ENCODE assay signal across 16 mouse cellular contexts in genomic region chr13:84063406-84063805, GRCm38 (mm10).
DNase-seq lines count a peak whose midpoint lies in the region; ATAC-seq and TF ChIP-seq lines count a peak whose summit lies in the region.
"Had no signal": no experiment of that assay in that cellular context is flagged by ENCODE, and none has a peak within 500 bp of the region (broad histone marks: within the 10 kb centered on the region; RNA-seq: fewer than 3 reads in every experiment).

No protein-coding gene starts in this region.

- TF ChIP-seq POLR2A in cerebellum, adult 2 months (IDR thresholded peaks at IDR 0.05; ENCODE audit: borderline replicate concordance, insufficient read depth, low read length) = no peak

- no peak overlapping the region for H3K4me3 ChIP-seq in cerebellum, adult 2 months (replicated peaks; ENCODE audit: insufficient read depth, low read depth, low read length)
- H3K4me3 ChIP-seq in hindbrain, embryonic 12.5 days = 0 out of 2 replicates have a peak overlapping the region, but pooled peaks have one; percentile 15
- H3K4me3 ChIP-seq in midbrain, embryonic 16.5 days (ENCODE audit: low read depth, low read length) = peak overlapping the region; percentile 26
- H3K4me3 ChIP-seq in kidney, embryonic 14.5 days (ENCODE audit: low read length) = no peak overlapping the region
- H3K4me3 ChIP-seq: lung, embryonic 15.5 days had no signal

- H3K4me2 ChIP-seq in hindbrain, embryonic 12.5 days (replicated peaks) = peak overlapping the region; percentile 35
- H3K4me2 ChIP-seq in midbrain, embryonic 16.5 days (ENCODE audit: low read length) = peak overlapping the region; percentile 43
- H3K4me2 ChIP-seq in kidney, embryonic 14.5 days (replicated peaks; ENCODE audit: low read depth, low read length) = no peak overlapping the region
- H3K4me2 ChIP-seq: liver, embryonic 11.5 days; lung, embryonic 15.5 days had no signal

- H3K36me3 ChIP-seq in hindbrain, embryonic 12.5 days = no peaks in the 10 kb centered on the region
- H3K36me3 ChIP-seq in midbrain, embryonic 16.5 days (ENCODE audit: control insufficient read depth, insufficient read depth, low read length) = no peaks in the 10 kb centered on the region
- no peaks in the 10 kb centered on the region for H3K36me3 ChIP-seq in kidney, embryonic 14.5 days (ENCODE audit: control insufficient read depth, insufficient read depth, low read length)
- H3K36me3 ChIP-seq: lung, embryonic 15.5 days had no signal

- no peak for ATAC-seq in hindbrain, embryonic 12.5 days (ENCODE audit: low FRiP score)
- no peak for ATAC-seq in midbrain, embryonic 16.5 days
- ATAC-seq in kidney, embryonic 14.5 days (ENCODE audit: low FRiP score, low TSS enrichment) = no peak

- no peaks in the 10 kb centered on the region for H3K27me3 ChIP-seq in cerebellum, adult 2 months (ENCODE audit: control insufficient read depth, insufficient read depth, low read length)
- no peaks in the 10 kb centered on the region for H3K27me3 ChIP-seq in hindbrain, embryonic 12.5 days
- H3K27me3 ChIP-seq in midbrain, embryonic 16.5 days (ENCODE audit: control insufficient read depth, insufficient read depth, low read depth, low read length) = no peaks in the 10 kb centered on the region
- H3K27me3 ChIP-seq in kidney, embryonic 14.5 days (ENCODE audit: control insufficient read depth, insufficient read depth, low read length) = no peaks in the 10 kb centered on the region

- H3K27ac ChIP-seq in cerebellum, adult 2 months (ENCODE audit: insufficient read depth, low read length) = no peak overlapping the region
- peak overlapping the region; percentile 78 for H3K27ac ChIP-seq in hindbrain, embryonic 12.5 days
- peak overlapping the region; percentile 84 for H3K27ac ChIP-seq in midbrain, embryonic 16.5 days (ENCODE audit: low read length)
- H3K27ac ChIP-seq in kidney, embryonic 14.5 days (ENCODE audit: low read depth, low read length) = no peak overlapping the region
- H3K27ac ChIP-seq: lung, embryonic 15.5 days; stomach, postnatal 0 days had no signal

- H3K9ac ChIP-seq in hindbrain, embryonic 12.5 days = 0 out of 2 replicates have a peak overlapping the region, but pooled peaks have one; percentile 27
- H3K9ac ChIP-seq in midbrain, embryonic 16.5 days (ENCODE audit: low read depth, low read length) = peak overlapping the region; percentile 44; the same call in 1 of the 2 replicates
- H3K9ac ChIP-seq in kidney, embryonic 14.5 days (ENCODE audit: low read depth, low read length) = no peak overlapping the region
- H3K9ac ChIP-seq: lung, embryonic 15.5 days had no signal

- TF ChIP-seq CTCF in cerebellum, adult 2 months (IDR thresholded peaks at IDR 0.05; ENCODE audit: borderline replicate concordance, insufficient read depth, low read depth, low read length) = no peak

- 18% methylated on average over 2 of the region's 2 CpGs for WGBS in cerebellum, adult 2 months
- 45% methylated on average over 2 of the region's 2 CpGs for WGBS in hindbrain, embryonic 12.5 days
- 38% methylated on average over 2 of the region's 2 CpGs for WGBS in midbrain, embryonic 16.5 days
- WGBS in kidney, embryonic 14.5 days = 49% methylated on average over 2 of the region's 2 CpGs

- peak; percentile 39 to 45 for DNase-seq in cerebellum, postnatal 25 days
- no peak for DNase-seq in cerebellum, adult 2 months
- DNase-seq in embryo, embryonic 9.5 days (ENCODE audit: extremely low spot score) = peak; percentile 22
- no peak for DNase-seq in retina, postnatal 1 day
- no peak for DNase-seq in yolk sac, embryonic 10.5 days (ENCODE audit: low spot score)
- DNase-seq: gastrocnemius, postnatal 14 days; heart, postnatal 14 days; kidney, adult 18-20 months; right cerebral cortex, adult 18-20 months; thymus, postnatal 36 days had no signal

- H3K4me1 ChIP-seq in cerebellum, adult 2 months (ENCODE audit: control insufficient read depth, insufficient read depth, low read length) = peaks cover 26% of the 10 kb centered on the region
- peaks cover 53% of the 10 kb centered on the region for H3K4me1 ChIP-seq in hindbrain, embryonic 12.5 days
- H3K4me1 ChIP-seq in midbrain, embryonic 16.5 days (ENCODE audit: control insufficient read depth, insufficient read depth, low read length) = peaks cover 49% of the 10 kb centered on the region
- 0 out of 2 replicates have a peak, but pooled peaks cover 3% of the 10 kb centered on the region for H3K4me1 ChIP-seq in kidney, embryonic 14.5 days (ENCODE audit: control insufficient read depth, insufficient read depth, low read length)
- H3K4me1 ChIP-seq: lung, embryonic 15.5 days had no signal

- no peaks in the 10 kb centered on the region for H3K9me3 ChIP-seq in hindbrain, embryonic 12.5 days (replicated peaks)
- no peaks in the 10 kb centered on the region for H3K9me3 ChIP-seq in midbrain, embryonic 16.5 days (replicated peaks; ENCODE audit: control insufficient read depth, low read length, poor library complexity, severe bottlenecking)
- H3K9me3 ChIP-seq in kidney, embryonic 14.5 days (ENCODE audit: control insufficient read depth, low read length) = no peaks in the 10 kb centered on the region
- H3K9me3 ChIP-seq: lung, embryonic 15.5 days had no signal

Comparison
In these comparisons a context has a peak if more than half of its experiments do, and no peak if none do; other contexts are left out.
1. DNase-seq: peak in cerebellum, postnatal 25 days (2 of 2) and embryo, embryonic 9.5 days (single experiment); none in cerebellum, adult 2 months (0 of 2), retina, postnatal 1 day (single experiment) and yolk sac, embryonic 10.5 days (single experiment).
2. H3K27ac ChIP-seq: peak in hindbrain, embryonic 12.5 days (single experiment) and midbrain, embryonic 16.5 days (single experiment); none in cerebellum, adult 2 months (single experiment) and kidney, embryonic 14.5 days (single experiment).
3. H3K4me3 ChIP-seq: peak in hindbrain, embryonic 12.5 days (single experiment) and midbrain, embryonic 16.5 days (single experiment); none in cerebellum, adult 2 months (single experiment) and kidney, embryonic 14.5 days (single experiment).